Mouse (Mus musculus) sigmoid colon, adult 10 weeks (tissue): Measurements from ENCODE around the gene Rundc3b. TPM values are rescaled to one million over a fixed set of nuclear protein-coding genes. Genes with fewer than 3 reads are reported as not detected.

Source experiments
- polyA plus RNA-seq: library from polyadenylated mRNA; stranded (reverse); fragments of 350-450 nt; fragmentation: Illumina TruSeq; extraction: RNeasy Lipid Tissue Mini Kit (QIAGEN cat#74804); gene quantifications from one replicate; pipeline ENCODE4 v1.2.3, GENCODE M21; 2014; ENCODE audit warnings: low read depth, low replicate concordance

The Rundc3b gene
- polyA plus RNA-seq = 31.9 TPM

GRCm38 (mm10) chr5:8622596-8623231 lies at the start of gene Rundc3b:
TSS of gene Rundc3b (minus strand) at chr5:8622952.

DNA sequence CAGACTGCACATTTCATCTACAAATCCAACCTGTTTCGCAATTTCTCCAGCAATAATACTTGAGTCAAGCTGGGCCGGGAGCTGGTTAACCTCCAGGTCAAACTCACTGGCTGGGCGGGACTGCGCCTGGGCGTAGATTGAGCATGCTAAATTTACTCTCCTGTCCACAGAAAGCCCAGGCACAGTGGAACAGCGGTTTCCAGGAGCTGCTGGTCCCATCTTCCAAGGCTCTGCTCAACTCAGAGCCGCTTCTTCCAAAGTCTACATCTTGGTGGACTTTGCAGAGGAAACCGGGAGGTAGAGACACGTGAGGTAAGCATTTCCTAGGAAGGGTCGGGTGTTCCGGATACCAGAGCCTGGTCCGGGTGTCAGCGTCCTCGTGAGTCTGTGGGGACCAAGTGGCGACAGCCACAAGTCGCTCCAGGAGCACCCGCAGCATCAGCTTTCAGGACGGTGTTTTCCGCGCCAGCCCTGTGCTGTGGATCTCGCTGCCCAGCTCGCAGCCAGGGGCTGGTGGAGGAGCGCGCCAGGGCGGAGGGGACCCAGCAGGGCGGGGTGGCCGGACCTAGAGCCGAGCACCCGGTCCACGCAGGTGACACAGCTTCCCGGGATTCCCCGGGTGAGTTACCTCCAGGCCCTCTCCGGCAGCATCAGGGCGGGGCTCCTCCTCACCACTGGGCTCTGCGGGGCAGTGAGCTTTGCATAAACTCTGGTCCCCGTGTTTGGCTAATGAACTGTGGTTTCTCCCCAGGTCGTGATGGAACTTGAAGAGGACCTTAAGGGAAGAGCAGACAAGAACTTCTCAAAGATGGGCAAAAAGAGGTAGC lies 37.4 kb upstream of the Rundc3b start, which contains the start of gene Abcb1a:
Gene Abcb1a (plus strand): TSS at position 167 of the 827 bp plus-strand sequence.

Other genes with a start within 250 kb of the Rundc3b start
- gene Dbf4, start 200.2 kb downstream of the Rundc3b start, polyA plus RNA-seq = 30.9 TPM
- gene Slc25a40, start 200.1 kb downstream of the Rundc3b start, polyA plus RNA-seq = 113 TPM
- 492 TPM for gene Abcb1a, start 37.1 kb upstream of the Rundc3b start, polyA plus RNA-seq
- gene Abcb1b, start 175.2 kb upstream of the Rundc3b start, polyA plus RNA-seq = 3.6 TPM